Mouse (Mus musculus) hindbrain, embryonic 16.5 days (tissue): ENCODE results near the gene Odf2l. TPM values are rescaled to one million over a fixed set of nuclear protein-coding genes. Genes with fewer than 3 reads are reported as not detected.

Experiments
- ATAC-seq: fragments of 200-750 bp; cut with Nextera tagmentation; 2 replicates; pipeline ENCODE4 v1.8.0; 2017; ENCODE audit warnings: moderate TSS enrichment, moderate library complexity
- H3K27ac ChIP-seq: fragments of 300-500 bp; sonication (generic); 2 replicates; pipeline ENCODE4 v1.5.1; 2014; ENCODE audit warnings: low read depth, mild to moderate bottlenecking, control low read depth, low read length, moderate library complexity
- H3K27me3 ChIP-seq: fragments of 300-500 bp; sonication (generic); replicated peaks from 2 replicates; pipeline ENCODE4 v1.6.1; 2014; ENCODE audit warnings: low read length; ENCODE audit not compliant: control insufficient read depth, insufficient read depth
- H3K36me3 ChIP-seq: fragments of 300-500 bp; sonication (generic); 2 replicates; pipeline ENCODE4 v1.6.1; 2014; ENCODE audit warnings: mild to moderate bottlenecking, low read length, moderate library complexity, mixed read lengths; ENCODE audit not compliant: control insufficient read depth, insufficient read depth
- H3K4me1 ChIP-seq: fragments of 300-500 bp; sonication (generic); 2 replicates; pipeline ENCODE4 v1.6.1; 2014; ENCODE audit warnings: low read depth, low read length; ENCODE audit not compliant: control insufficient read depth, insufficient read depth
- H3K4me2 ChIP-seq: fragments of 300-500 bp; sonication (generic); 2 replicates; pipeline ENCODE4 v1.6.1; 2014; ENCODE audit warnings: mild to moderate bottlenecking, low read length, control low read depth, moderate library complexity
- H3K4me3 ChIP-seq: fragments of 300-500 bp; sonication (generic); 2 replicates; pipeline ENCODE4 v1.5.1; 2014; ENCODE audit warnings: mild to moderate bottlenecking, low read length, control low read depth, moderate library complexity
- H3K9ac ChIP-seq: fragments of 300-500 bp; sonication (generic); 2 replicates; pipeline ENCODE4 v1.6.1; 2014; ENCODE audit warnings: low read depth, mild to moderate bottlenecking, control low read depth, low read length, moderate library complexity
- H3K9me3 ChIP-seq: fragments of 300-500 bp; sonication (generic); 2 replicates; pipeline ENCODE4 v1.6.1; 2014; ENCODE audit warnings: mild to moderate bottlenecking, low read length, moderate library complexity; ENCODE audit not compliant: control insufficient read depth
- WGBS: fragments of 180-500 bp; shearing (Covaris S2); extraction: QIAGEN DNeasy Blood & Tissue Kit; methylation state at CpG from one replicate; pipeline ENCODE4 v1.1.7; 2014; 5-methylcytosine and 5-hydroxymethylcytosine counted together
- polyA plus RNA-seq: library from polyadenylated mRNA; unstranded; fragments of >200 nt; fragmentation: Nextera tagmentation; extraction: Ambion mirVana; gene quantifications from 2 replicates; pipeline ENCODE4 v1.2.1, GENCODE M21; 2015

The Odf2l gene
- polyA plus RNA-seq, 1 experiment from 2014 or later, result 10.5 TPM

DNA sequence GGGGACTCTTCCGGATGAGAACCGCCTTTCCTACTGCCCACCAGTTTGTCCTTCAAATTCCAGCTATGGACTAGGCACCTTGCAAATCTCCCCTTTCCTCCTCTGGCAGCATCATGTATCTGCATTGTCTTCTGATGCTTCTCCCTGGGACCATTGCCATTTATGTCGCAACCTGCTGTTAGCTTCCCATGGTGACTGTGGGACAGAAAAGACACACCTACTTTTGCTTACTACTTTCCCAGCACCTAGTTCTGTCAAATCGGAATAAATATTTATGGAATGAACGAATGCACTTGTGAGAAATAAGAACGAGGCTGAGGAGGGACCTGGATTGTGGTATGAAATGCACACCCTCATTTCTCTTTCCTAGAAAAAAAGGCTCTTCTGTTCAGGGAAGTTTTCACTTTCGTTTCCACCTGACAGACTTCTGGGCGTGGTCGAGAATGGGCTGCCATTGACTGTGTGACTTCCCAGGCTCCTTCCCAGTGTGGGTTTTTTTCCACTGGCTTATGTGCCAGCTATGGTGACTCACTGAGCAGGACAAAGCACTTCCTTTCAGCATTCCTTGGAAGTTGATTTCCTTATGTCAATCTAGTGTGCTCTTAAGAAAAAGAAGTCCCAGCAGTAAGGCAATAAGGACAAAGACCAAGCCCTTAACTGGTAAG lies 16.4 kb upstream of the Odf2l start:
- Histone ChIP-seq H3K4me1 (no peaks in the 10 kb centered on the region), H3K4me2 (no peak overlapping the region), H3K27me3 (no peaks in the 10 kb centered on the region), H3K9me3 (no peaks in the 10 kb centered on the region), H3K27ac (no peak overlapping the region), H3K36me3 (no peaks in the 10 kb centered on the region), H3K9ac (no peak overlapping the region), H3K4me3 (no peak overlapping the region)
- 90% methylated on average over 9 of the region's 9 CpGs for WGBS
- ATAC-seq, result no peak

DNA sequence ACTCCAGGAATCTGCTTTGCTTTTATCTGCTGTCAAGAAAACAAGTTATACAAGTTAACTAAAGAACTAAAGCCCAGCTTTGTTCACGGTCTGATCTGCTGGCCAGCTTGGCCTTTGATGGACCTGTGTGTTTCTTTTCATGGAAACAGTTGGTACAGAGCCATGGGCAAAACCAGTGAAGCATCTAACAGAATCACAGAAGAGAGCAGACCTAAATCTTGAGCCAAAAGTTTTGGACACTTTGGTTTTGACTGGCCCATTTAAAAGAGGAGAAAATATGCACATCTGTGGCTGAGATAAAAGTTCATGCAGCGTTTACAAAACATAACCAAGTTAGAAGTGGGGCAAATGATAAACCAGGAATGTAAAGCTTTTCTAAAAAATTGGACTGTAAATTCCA lies 15.1 kb upstream of the Odf2l start:
- no peak overlapping the region for H3K4me3 ChIP-seq
- WGBS, result 80% methylated on average over 2 of the region's 2 CpGs
- no peak for ATAC-seq
- H3K27ac ChIP-seq, result no peak overlapping the region
- no peak overlapping the region for H3K4me2 ChIP-seq
- H3K36me3 ChIP-seq, result no peaks in the 10 kb centered on the region
- H3K9me3 ChIP-seq, result no peaks in the 10 kb centered on the region
- no peaks in the 10 kb centered on the region for H3K27me3 ChIP-seq
- no peaks in the 10 kb centered on the region for H3K4me1 ChIP-seq
- no peak overlapping the region for H3K9ac ChIP-seq

DNA sequence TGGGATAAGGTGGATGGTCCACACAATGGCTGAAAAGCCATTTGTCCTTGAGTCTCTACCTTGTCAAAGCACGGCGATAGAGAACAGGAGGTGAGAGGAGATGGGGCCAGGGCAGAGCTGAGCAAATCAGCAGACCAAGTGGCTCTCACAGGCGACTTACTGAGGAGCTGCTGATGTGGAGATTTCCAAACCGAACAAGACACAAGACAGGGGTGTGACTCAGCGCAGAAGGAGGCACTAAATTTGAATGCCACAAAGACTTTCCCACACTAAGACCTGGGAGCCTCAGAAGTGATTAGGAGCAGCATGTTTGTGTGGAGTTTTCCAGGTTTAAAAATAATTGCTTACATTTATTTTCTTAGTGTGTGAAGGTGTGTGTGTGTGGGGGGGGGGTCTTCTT lies 14.6 kb upstream of the Odf2l start:
- no peak overlapping the region for H3K27ac ChIP-seq
- 78% methylated on average over 5 of the region's 5 CpGs for whole genome bisulfite sequencing
- no peak overlapping the region for H3K9ac ChIP-seq
- no peaks in the 10 kb centered on the region for H3K4me1 ChIP-seq
- H3K9me3 ChIP-seq, result no peaks in the 10 kb centered on the region
- no peak overlapping the region for H3K4me2 ChIP-seq
- H3K27me3 ChIP-seq, result no peaks in the 10 kb centered on the region
- no peaks in the 10 kb centered on the region for H3K36me3 ChIP-seq
- no peak overlapping the region for H3K4me3 ChIP-seq
- ATAC-seq, result no peak

DNA sequence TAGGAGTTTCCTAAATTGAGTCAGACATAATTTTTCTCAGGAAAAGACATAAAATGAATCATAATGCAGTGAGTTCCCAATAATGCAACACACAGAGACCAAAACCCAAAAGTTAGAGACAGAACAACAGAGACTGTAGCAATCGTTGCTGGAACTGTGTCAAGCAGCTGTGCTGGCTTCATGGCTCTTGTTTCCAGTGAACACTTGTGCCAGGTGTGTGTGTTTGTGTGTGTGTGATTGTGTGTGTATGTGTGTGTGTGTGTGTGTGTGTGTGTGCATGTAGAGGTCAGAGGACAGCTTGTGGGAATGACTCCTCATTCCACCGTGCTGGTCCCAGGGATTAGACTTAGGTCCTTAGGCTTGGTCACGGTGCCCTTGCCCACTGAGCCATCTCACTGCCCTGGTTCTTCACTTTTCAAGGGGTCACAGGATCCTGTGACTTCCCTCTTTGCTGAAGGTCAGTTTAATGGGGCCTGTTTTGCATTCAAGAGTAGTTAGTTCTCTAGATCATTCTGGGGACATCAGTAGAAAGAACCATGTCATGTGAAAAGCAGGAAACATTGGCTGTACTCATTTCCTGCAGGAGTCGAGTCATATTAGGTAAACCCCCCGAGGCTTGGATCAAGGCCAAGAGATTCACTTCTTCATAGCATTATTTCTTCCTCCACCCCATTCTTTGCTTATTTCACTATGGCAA lies 13.2 kb upstream of the Odf2l start:
- no peaks in the 10 kb centered on the region for H3K27me3 ChIP-seq
- H3K9me3 ChIP-seq, result no peaks in the 10 kb centered on the region
- H3K36me3 ChIP-seq, result no peaks in the 10 kb centered on the region
- ATAC-seq, result no peak
- H3K9ac ChIP-seq, result no peak overlapping the region
- no peak overlapping the region for H3K4me3 ChIP-seq
- no peak overlapping the region for H3K4me2 ChIP-seq
- WGBS, result 71% methylated on average over 5 of the region's 5 CpGs
- H3K4me1 ChIP-seq, result no peaks in the 10 kb centered on the region
- no peak overlapping the region for H3K27ac ChIP-seq

DNA sequence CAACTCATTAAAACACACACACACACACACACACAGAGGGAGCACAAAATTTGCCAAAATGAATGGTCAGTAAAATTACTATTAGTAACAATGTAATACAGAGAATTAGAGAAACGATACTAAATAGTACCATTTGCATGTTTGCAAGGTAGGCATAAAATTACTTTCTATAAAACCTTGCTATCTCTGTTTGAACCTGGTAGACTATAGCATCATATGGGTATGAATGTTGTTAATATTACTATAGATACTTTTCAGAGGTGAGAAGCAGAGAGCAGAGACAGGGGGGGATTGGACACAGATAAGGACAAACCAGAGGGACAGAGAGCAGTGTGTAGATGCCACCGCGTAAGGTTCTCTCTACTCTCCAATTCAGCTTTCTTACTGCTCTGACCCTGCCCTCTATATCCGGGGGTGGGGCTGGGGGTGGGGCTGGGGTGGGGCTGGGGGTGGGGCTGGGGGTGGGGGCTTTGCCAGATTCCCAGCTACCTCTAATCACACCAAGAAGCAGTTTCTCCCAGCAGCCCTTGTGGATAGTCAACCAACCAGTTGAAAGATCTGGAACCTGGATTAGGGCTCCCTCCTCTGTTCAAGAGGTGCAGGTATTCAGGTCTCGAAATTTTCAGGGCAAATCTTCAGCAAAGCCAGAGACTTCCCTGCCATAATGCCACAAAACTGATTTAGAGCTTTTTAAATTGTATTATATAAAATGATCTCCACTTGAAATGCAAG lies 12.4 kb upstream of the Odf2l start:
- Histone ChIP-seq H3K9me3 (no peaks in the 10 kb centered on the region), H3K4me2 (no peak overlapping the region), H3K27ac (no peak overlapping the region), H3K36me3 (no peaks in the 10 kb centered on the region), H3K9ac (no peak overlapping the region), H3K4me1 (no peaks in the 10 kb centered on the region), H3K4me3 (no peak overlapping the region), H3K27me3 (no peaks in the 10 kb centered on the region)
- no peak for ATAC-seq
- WGBS, result 76% methylated on average over 5 of the region's 5 CpGs

DNA sequence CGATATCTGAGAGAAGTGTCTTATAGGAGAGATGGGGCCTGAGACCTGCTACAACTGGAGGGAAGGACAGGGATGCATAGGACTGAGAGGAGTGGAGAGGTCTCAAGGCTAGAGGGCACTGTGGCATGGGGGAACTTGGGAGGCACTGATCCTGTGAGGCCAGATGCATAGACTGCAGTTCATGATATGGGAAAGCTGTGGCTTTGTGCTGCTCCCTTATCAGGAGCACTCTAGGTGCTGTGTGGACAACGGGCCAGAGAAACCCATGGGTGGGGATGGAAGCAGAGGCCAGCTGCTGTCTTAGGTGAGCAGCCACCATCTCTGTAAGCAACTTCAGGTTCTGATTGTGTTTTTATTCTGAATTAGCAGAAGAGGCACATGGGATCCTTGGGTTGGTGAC lies 3.2 kb upstream of the Odf2l start:
- WGBS, result 98% methylated on average over 2 of the region's 2 CpGs
- H3K9me3 ChIP-seq, result no peaks in the 10 kb centered on the region
- no peak overlapping the region for H3K4me3 ChIP-seq
- H3K9ac ChIP-seq, result no peak overlapping the region
- no peak overlapping the region for H3K27ac ChIP-seq
- no peak overlapping the region for H3K4me2 ChIP-seq
- H3K4me1 ChIP-seq, result peaks cover 13% of the 10 kb centered on the region
- ATAC-seq, result no peak
- H3K36me3 ChIP-seq, result no peaks in the 10 kb centered on the region
- no peaks in the 10 kb centered on the region for H3K27me3 ChIP-seq

DNA sequence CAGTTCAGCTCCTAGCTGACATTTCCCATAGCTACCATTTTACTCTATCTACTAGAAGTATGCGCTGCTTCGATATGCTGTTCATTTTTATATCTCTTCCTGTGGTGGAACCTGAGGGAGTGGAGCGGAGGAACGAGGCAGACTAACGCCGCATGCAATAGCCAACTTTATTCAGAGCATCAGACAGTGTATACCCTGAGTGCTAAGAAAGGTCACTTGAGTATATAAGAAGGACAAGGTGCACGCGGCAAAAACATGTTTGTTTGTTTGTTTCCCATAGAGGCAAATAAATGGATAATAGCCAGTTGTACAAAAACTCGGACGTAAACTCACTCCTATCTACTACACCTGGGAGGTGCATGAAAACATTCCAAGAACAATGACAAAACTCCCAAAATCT lies 751 bp upstream of the Odf2l start:
- Histone ChIP-seq H3K27me3 (no peaks in the 10 kb centered on the region), H3K36me3 (no peaks in the 10 kb centered on the region), H3K9me3 (no peaks in the 10 kb centered on the region), H3K27ac (peak overlapping the region; percentile 99), H3K4me2 (peak overlapping the region; percentile 78), H3K9ac (peak overlapping the region; percentile 63), H3K4me3 (peak overlapping the region; percentile 86), H3K4me1 (peaks cover 13% of the 10 kb centered on the region)
- 85% methylated on average over 10 of the region's 10 CpGs for WGBS
- ATAC-seq, result no peak

DNA sequence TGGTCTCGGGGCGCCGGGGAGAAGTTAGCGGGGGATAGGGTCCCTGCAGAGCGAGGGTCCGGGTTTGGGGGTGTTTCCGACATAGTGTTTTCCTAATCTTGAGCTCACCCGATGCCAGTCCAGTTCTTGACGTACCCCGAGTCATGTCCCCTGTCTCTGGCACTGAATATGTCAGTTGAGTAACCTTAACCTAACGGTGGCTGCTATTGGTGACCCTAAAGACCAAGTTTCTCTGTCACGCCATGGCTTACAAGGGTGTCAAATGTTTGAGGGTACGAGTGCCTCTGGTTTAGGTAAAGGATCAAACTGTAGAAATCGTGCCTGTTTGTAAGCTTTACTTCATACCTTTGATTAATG lies 592 bp downstream of the Odf2l start:
- peak; percentile 55 for ATAC-seq
- Histone ChIP-seq H3K4me1 (peaks cover 13% of the 10 kb centered on the region), H3K9me3 (no peaks in the 10 kb centered on the region), H3K36me3 (no peaks in the 10 kb centered on the region), H3K9ac (peak overlapping the region; percentile 96), H3K27me3 (no peaks in the 10 kb centered on the region), H3K4me3 (peak overlapping the region; percentile 86), H3K27ac (peak overlapping the region; percentile 99), H3K4me2 (peak overlapping the region; percentile 87)
- WGBS, result 4% methylated on average over 14 of the region's 14 CpGs

DNA sequence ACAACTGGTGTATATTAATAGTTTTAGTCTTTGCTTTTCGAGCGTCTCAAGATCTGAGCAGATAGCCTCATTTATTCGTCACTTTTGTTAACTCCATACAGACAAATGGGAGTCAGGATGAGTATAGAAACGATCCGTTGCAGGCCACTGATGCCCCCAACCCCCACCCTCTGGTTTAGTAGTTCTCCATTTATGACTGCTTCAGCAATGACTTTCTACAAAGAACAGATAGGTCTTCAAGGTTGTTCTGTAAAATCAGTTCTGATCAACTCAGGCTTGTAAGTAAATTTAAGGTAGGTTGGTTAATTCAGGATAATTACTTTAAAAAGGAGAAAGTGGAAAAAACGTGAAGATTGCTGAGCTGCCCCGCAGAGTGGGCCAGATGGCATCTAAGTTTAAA lies 1.0 kb downstream of the Odf2l start:
- Histone ChIP-seq H3K4me1 (peaks cover 13% of the 10 kb centered on the region), H3K27ac (no peak overlapping the region), H3K27me3 (no peaks in the 10 kb centered on the region), H3K36me3 (no peaks in the 10 kb centered on the region), H3K4me2 (peak overlapping the region; percentile 87), H3K9ac (no peak overlapping the region; the same call in 1 of the 2 replicates), H3K9me3 (no peaks in the 10 kb centered on the region), H3K4me3 (peak overlapping the region; percentile 86)
- ATAC-seq, result no peak
- 68% methylated on average over 7 of the region's 7 CpGs for WGBS
